Mouse (Mus musculus): Measurements from ENCODE around the gene F3.

Gene F3

DNA sequence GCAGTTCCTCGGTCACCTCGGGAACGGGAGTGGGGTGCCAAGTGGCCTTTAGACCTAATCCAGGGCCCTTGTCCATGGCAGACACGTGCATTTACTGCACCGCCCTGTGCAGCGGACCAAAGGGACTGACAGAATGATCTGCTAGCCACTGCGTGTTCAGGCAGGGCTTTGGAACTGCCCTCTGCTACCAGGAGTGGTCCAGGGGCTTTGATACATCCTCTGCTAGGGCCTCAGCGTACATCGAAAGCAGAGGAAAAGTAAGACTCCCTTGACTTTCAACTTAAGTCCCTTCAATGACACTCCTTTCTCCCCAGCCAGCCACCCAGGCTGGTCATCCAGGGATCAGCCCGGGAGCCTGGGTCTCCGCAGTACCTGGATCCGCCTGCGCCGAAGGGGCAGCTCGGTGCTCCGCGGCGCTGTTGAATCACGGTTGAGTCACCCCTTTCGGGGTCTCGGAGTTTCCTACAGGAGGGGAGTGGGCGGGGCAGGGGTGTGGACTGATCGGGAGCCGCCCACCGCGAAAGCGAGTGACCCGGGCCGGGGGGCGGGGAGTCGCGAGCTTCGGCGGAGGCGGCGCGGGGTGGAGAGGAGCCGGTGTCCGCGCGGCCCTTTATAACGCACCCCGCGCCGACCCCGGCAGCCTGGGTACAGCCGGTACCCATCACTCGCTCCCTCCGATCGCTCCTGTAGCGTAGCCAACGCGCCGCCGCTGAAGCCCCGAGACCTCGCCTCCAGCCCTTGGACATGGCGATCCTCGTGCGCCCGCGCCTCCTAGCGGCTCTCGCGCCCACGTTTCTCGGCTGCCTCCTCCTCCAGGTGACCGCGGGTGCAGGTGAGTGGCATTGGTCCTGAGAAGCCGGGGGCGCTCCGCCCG is at the start of gene F3:
TSS of gene F3 (plus strand) at position 567 of the 874 bp plus-strand sequence.
- WGBS = 1% methylated on average over 72 of the region's 73 CpGs

- 69% methylated on average over 4 of the region's 4 CpGs for WGBS
Measured at GRCm38 (mm10) chr3:121678935-121679334, 44.4 kb upstream of the F3 start.

- 89% methylated on average over 3 of the region's 3 CpGs for WGBS
Measured at GRCm38 (mm10) chr3:121679443-121679842, 43.9 kb upstream of the F3 start.

DNA sequence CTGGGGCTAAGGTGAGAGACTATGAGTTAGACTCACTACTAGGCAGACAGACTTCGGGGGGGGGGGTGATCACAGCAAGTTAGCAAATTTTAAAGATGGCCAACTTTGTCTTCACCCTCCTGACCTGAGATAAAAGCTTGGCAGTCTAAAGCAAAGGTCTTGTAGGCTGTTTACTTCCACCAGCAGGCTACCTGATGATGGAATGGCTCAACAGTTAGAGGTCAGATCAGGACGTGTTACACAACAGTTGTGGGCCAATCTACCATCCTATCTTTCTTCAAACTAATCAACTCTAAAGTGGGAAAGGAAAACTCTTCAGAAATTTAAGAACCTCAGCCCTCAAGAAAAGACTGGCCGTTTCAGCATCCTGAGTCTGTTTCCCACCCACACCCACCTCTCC is 43.1 kb upstream of the F3 start:
- 87% methylated on average over 3 of the region's 3 CpGs for WGBS

DNA sequence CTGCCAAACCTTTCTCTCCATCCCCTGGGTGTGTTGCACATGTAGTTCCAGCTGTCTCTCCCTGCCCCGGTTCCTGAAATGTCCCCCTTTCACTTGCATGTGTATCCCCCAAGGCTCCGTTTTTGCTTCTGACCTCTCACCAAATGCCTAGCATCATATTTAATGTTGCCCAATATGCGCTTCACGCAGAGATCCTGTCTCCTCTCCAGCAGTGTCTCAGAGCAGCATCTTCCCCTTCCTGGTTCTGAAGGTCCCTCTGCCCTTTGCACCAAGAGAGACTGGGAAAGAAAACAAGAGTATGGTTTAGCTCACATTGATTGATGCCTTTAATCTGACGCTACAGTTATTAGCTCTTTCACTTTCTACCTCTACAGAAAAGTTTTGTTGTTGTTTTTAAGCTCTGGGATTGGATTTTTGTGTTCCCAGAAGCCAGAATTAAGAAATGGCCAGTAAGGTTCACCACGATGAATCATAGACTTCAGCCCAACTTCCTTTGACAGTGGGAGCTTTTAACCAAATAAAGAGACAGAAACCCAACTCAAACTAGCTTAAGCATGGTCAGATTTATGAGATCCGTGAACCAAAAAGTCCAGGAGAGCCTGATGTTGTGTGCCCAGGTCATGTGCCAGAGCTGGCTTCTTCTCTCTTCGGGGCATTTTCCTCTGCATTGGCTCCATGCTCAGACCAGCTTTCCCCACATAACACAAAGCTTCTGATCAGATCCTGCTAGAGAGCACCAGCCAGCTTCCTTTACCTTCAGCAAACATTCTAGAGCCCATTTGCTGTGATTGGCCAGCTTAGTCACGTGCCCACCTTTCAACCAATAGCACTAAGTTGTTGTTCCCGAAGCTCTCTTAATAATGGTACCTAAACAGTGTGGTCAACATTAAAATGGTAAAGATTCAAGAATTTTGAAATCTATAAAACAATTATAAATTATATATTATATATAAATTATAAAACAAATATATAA is 40.6 kb upstream of the F3 start:
- 85% methylated on average over 10 of the region's 10 CpGs for WGBS

DNA sequence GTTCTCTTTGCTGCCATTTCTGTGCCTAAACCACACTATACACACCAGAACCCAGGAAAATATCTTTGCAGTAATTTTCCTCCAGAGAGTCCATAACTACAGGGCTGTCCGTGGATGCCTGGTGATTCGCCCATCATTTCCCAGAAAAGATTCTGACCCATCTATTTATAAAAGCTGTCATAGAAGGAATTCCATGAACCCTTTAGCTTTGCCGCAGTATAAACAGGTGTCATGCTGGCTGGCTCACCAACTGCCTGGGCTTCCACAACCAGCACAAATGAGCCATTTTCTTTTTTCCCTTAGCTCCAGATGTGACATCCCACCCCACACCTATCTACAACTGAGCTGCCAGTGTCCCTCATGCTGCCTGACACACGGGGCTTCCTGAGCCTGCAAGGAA is 38.8 kb upstream of the F3 start:
- 76% methylated on average over 4 of the region's 4 CpGs for WGBS

GRCm38 (mm10) chr3:121684963-121685362 is 38.4 kb upstream of the F3 start:
- WGBS = 94% methylated on average over 4 of the region's 4 CpGs

DNA sequence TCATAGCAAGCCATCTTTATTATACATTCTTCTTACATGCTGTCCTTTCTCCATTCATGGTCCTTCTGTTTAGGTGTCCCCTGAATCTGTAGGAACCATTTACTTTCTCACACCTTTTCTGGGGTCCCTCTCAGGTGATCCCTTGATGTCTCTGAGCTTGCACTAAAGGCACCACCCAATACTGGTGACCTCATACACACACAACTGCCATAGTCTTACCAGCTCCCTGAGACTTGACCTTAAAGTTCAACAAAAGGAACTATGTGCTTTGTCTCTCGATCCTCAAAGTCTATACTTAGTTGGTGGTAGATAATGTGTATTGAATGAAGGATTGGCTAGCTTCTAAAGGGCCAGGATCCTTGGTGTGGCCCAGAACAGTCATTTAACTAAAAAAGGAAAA is 37.4 kb upstream of the F3 start:
- 52% methylated on average over 1 of the region's 1 CpGs for WGBS

GRCm38 (mm10) chr3:121686408-121686911 is 36.9 kb upstream of the F3 start:
- WGBS = 46% methylated on average over 4 of the region's 4 CpGs

GRCm38 (mm10) chr3:121687741-121688140 is 35.6 kb upstream of the F3 start:
- 96% methylated on average over 3 of the region's 3 CpGs for WGBS

DNA sequence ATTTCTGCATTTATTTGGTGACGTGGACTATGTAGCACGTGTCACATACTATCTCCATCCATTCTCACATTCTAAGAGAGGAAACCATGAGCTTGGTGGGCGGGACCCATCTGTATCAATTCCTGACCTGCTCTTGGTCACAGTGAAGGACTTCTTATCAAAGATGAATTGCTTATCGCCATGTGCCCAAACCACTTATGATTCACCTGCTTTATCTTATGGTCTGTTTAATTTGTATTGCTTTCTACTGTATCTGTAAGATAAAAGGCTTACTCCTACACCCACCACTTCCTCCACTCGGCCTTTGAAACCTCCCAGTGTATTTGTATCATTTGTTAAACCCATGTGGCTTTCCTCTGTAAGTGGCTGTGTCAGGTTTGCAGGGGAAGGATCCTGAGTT is 34.3 kb upstream of the F3 start:
- 88% methylated on average over 5 of the region's 5 CpGs for WGBS

DNA sequence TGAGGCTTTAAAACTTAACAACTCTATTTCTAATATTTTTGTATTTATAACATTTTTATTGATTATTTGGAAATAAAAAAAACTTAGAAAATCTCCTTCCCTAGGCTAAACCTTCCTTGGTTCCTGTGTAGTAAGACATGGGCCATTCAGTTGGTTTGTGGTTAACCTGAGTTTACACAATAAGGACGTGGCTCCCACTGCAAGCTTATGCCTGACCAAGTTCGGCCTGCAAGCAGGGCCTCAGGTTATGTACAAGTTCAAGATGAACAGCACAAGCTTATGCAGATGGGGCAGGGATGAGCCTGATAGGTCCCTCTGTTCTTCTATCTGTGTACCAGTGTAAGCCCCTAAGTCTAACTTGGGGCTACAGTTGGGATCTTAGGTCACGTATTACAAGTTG is 33.6 kb upstream of the F3 start:
- WGBS = 95% methylated on average over 3 of the region's 3 CpGs

DNA sequence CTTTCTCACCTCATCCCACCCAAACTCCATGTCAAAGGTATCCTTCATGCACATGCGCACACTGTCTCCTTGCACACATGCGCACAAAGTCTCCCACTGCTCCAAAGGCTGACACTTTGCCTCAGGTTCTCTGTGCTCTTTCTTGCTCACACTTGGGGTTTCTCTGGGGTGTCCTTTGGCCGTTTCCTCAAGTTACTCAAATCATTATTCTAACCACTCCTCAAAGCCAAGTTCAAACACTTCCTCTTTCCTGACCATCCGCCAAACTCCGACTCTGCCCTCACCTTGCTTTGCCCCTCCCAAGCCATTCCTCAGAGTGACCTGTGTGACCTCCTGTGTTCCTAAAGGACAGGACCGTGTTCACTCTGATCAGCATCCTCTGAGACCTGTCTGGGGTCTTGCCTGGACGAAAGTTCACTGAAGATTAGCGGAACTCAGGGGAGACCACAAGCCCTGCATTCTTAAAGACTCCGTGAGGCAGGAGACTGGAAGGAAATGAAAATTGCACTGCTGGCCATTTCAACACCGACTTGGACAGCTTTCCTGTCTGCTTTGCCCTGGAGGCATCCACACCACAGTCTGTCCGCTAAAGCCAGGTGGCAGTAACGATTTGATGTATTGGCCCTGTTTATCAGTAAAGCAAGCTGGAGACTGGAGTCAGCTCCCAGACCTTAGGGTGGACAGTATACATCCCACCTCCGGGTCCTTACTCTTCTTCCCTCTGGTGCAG is 30.2 kb upstream of the F3 start:
- 82% methylated on average over 13 of the region's 13 CpGs for WGBS

DNA sequence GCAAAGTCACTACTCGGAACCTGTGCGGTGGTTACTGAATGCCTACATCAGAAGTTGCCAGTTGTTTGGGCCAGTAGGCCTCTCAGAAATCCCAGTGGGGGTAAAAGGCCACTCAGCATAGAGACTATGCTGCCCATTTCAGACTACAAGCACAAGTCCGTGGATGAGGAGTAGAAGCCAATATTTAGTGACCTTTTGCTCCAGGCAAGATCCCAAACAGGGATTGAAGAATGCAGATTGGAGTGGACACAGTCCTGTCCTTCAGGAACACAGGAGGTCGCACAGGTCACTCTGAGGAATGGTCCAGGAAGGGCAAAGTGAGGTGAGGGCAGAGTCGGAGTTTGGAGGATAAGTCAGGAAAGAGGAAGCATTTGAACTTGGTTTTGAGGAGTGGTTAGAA is 29.6 kb upstream of the F3 start:
- 91% methylated on average over 5 of the region's 5 CpGs for WGBS

DNA sequence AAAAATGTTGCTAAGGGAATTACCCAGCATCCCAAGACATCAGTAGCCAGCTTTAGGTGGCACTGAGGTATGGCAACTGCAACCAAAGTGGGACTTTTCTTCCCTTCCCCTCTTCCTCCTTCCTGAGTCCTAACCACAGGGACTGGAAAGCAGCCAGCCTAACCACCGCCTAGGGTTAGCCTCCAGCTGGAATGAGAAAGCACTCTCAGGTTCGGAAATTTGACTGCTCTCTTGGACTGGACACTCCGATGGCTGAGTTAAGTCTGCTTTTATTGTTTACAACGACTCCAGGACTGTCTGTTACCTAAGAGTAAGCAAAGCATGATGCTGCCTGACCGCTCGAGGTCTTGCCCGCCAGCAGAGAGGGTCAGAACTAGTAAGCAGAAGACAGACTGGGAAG is 26.2 kb upstream of the F3 start:
- WGBS = 76% methylated on average over 7 of the region's 7 CpGs

- 59% methylated on average over 4 of the region's 4 CpGs for WGBS
Measured at GRCm38 (mm10) chr3:121699401-121699800, 23.9 kb upstream of the F3 start.

- 62% methylated on average over 4 of the region's 4 CpGs for WGBS
Measured at GRCm38 (mm10) chr3:121699849-121700248, 23.5 kb upstream of the F3 start.

DNA sequence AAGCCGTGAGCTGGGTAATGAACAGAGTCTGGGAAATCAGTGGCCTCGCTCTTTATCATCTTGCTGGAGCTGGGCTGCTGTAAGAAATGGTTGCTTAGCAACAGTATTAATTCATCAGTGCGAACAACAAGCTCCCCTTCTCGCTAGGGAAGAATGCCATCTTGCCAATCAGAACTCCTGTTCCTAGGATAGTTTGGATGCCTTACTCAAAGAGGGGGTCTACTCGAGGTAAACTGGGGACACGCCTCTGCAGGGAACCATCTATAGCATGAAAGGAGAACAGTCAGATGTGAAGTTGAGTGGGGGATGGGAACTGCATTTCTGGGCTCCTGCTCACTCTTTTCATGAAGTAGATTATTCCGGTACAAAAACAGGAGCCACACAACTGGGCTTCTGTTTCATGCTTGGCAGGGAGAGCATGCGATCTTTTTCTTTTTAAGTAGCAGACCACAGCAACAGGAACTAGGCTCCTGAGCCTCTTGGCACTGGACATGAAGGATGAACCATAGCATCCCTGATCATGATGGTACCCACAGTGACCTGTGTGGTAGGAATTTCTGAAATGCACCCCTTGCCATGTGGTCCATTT is 22.9 kb upstream of the F3 start:
- 21% methylated on average over 8 of the region's 8 CpGs for WGBS

DNA sequence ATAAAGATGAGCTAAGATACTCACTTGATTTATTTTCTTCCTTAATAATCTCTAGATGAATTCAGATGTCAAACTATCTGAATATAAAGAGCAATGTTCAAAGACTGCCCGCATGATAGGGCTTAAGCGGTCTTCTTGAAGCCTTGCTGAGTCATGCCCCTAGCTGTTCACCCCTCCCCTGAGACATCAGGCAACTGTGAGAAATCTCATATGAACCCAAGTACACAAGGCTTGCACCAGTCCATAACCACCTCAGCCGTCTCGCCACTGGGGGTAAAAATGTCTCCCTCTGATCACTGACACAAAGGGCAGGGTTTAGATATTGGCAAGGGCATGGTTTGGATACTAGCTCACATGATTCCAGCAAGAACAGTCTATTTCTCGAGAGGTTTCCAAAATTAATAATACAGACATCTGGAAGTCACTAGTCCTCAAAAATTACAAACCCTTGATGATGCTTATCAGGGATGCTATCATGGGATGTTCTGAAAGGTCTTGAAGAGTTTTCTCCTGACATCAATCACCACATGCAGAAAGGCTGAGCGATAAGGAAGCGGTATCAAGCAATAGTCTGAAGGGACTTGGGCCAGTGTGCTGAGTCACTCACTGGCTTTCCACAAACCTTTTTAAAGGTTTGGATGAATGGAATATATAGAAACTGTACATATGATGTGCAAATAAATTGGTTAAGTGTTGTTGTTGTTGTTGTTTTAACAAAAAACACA is 20.0 kb upstream of the F3 start:
- WGBS = 87% methylated on average over 7 of the region's 7 CpGs

GRCm38 (mm10) chr3:121703880-121704243 is 19.5 kb upstream of the F3 start:
- WGBS = 78% methylated on average over 3 of the region's 3 CpGs

- WGBS = 41% methylated on average over 5 of the region's 5 CpGs
Measured at GRCm38 (mm10) chr3:121706087-121706486, 17.2 kb upstream of the F3 start.
